Mouse (Mus musculus) intestine, postnatal 0 days (tissue): ENCODE data around the gene Cacybp. TPM values are rescaled to one million over a fixed set of nuclear protein-coding genes. Genes with fewer than 3 reads are reported as not detected.

Experiments used
- ATAC-seq: fragments of 200-750 bp; cut with Nextera tagmentation; 2 replicates; pipeline ENCODE4 v1.8.0; 2017; ENCODE audit warnings: mild to moderate bottlenecking, moderate TSS enrichment, moderate library complexity
- H3K27ac ChIP-seq: fragments of 300-500 bp; sonication (generic); 2 replicates; pipeline ENCODE4 v1.5.1; 2014; ENCODE audit warnings: mild to moderate bottlenecking, low read depth, low read length, moderate library complexity
- H3K27me3 ChIP-seq: fragments of 300-500 bp; sonication (generic); replicated peaks from 2 replicates; pipeline ENCODE4 v1.6.1; 2014; ENCODE audit warnings: low read length, mixed read lengths; ENCODE audit not compliant: control insufficient read depth, insufficient read depth
- H3K36me3 ChIP-seq: fragments of 300-500 bp; sonication (generic); 2 replicates; pipeline ENCODE4 v1.6.1; 2014; ENCODE audit warnings: mild to moderate bottlenecking, moderate library complexity; ENCODE audit not compliant: control insufficient read depth, insufficient read depth
- H3K4me1 ChIP-seq: fragments of 300-500 bp; sonication (generic); replicated peaks from 2 replicates; pipeline ENCODE4 v1.6.1; 2014; ENCODE audit warnings: antibody characterized with exemption, low read length, mixed read lengths; ENCODE audit not compliant: control insufficient read depth, insufficient read depth
- H3K4me2 ChIP-seq: fragments of 300-500 bp; sonication (generic); replicated peaks from 2 replicates; pipeline ENCODE4 v1.6.1; 2014; ENCODE audit warnings: low read depth, mild to moderate bottlenecking, moderate library complexity
- H3K4me3 ChIP-seq: fragments of 300-500 bp; sonication (generic); 2 replicates; pipeline ENCODE4 v1.5.1; 2014; ENCODE audit warnings: low read depth, low read length
- H3K9ac ChIP-seq: fragments of 300-500 bp; sonication (generic); 2 replicates; pipeline ENCODE4 v1.6.1; 2014; ENCODE audit warnings: mild to moderate bottlenecking, low read depth, low read length
- H3K9me3 ChIP-seq: fragments of 300-500 bp; sonication (generic); 2 replicates; pipeline ENCODE4 v1.6.1; 2016; ENCODE audit warnings: mixed run types; ENCODE audit not compliant: control insufficient read depth
- CTCF ChIP-seq: sonication (generic); IDR thresholded peaks from 2 replicates; pipeline ENCODE4 v1.5.1; 2016; ENCODE audit warnings: low read depth, mild to moderate bottlenecking, control low read depth, antibody characterized with exemption, moderate library complexity
- WGBS: fragments of 180-500 bp; shearing (Covaris S2); extraction: QIAGEN DNeasy Blood & Tissue Kit; methylation state at CpG from one replicate; pipeline ENCODE4 v1.1.7; 2014; 5-methylcytosine and 5-hydroxymethylcytosine counted together
- polyA plus RNA-seq: library from polyadenylated mRNA; unstranded; fragments of >200 nt; fragmentation: Nextera tagmentation; extraction: Ambion mirVana; gene quantifications from 2 replicates; pipeline ENCODE4 v1.2.1, GENCODE M21; 2015

Cacybp gene
- polyA plus RNA-seq, 1 experiment from 2014 or later, result 104 TPM

- 90% methylated on average over 2 of the region's 2 CpGs for WGBS
- TF ChIP-seq CTCF, result no peak
These were observed 27.4 kb upstream of the Cacybp start for GRCm38 (mm10) chr1:160240091-160240490.

GRCm38 (mm10) chr1:160238852-160239443, 26.3 kb upstream of the Cacybp start:
- 0 out of 2 replicates have a peak, but pooled peaks cover 4% of the 10 kb centered on the region for H3K36me3 ChIP-seq
- H3K4me3 ChIP-seq, result no peak overlapping the region
- H3K27ac ChIP-seq, result no peak overlapping the region
- no peak overlapping the region for H3K9ac ChIP-seq
- H3K4me2 ChIP-seq, result no peak overlapping the region
- WGBS, result 96% methylated on average over 1 of the region's 1 CpGs
- ATAC-seq, result no peak
- TF ChIP-seq CTCF, result peak; percentile 15; the same call in 1 of the 2 replicates
- H3K27me3 ChIP-seq, result no peaks in the 10 kb centered on the region
- no peaks in the 10 kb centered on the region for H3K9me3 ChIP-seq
- H3K4me1 ChIP-seq, result no peaks in the 10 kb centered on the region

More at GRCm38 (mm10) chr1:160240091-160240490, 27.4 kb upstream of the Cacybp start:
- H3K4me3 ChIP-seq, result no peak overlapping the region
- H3K27me3 ChIP-seq, result no peaks in the 10 kb centered on the region
- no peak overlapping the region for H3K9ac ChIP-seq
- H3K9me3 ChIP-seq, result no peaks in the 10 kb centered on the region
- no peaks in the 10 kb centered on the region for H3K4me1 ChIP-seq
- 0 out of 2 replicates have a peak, but pooled peaks cover 4% of the 10 kb centered on the region for H3K36me3 ChIP-seq
- no peak overlapping the region for H3K4me2 ChIP-seq
- no peak overlapping the region for H3K27ac ChIP-seq
- no peak for ATAC-seq

- H3K27ac ChIP-seq, result no peak overlapping the region
- 0 out of 2 replicates have a peak, but pooled peaks cover 3% of the 10 kb centered on the region for H3K4me1 ChIP-seq
- WGBS, result 91% methylated on average over 2 of the region's 2 CpGs
- no peak overlapping the region for H3K4me3 ChIP-seq
- ATAC-seq, result no peak
- no peak for TF ChIP-seq CTCF
- H3K9me3 ChIP-seq, result no peaks in the 10 kb centered on the region
- no peak overlapping the region for H3K9ac ChIP-seq
- H3K27me3 ChIP-seq, result no peaks in the 10 kb centered on the region
- H3K36me3 ChIP-seq, result 0 out of 2 replicates have a peak, but pooled peaks cover 4% of the 10 kb centered on the region
- no peak overlapping the region for H3K4me2 ChIP-seq
These were observed 25.3 kb upstream of the Cacybp start for GRCm38 (mm10) chr1:160237981-160238380.

GRCm38 (mm10) chr1:160233921-160234320, 21.2 kb upstream of the Cacybp start:
- no peak for ATAC-seq
- no peaks in the 10 kb centered on the region for H3K9me3 ChIP-seq
- 0 out of 2 replicates have a peak, but pooled peaks cover 3% of the 10 kb centered on the region for H3K4me1 ChIP-seq
- H3K36me3 ChIP-seq, result 0 out of 2 replicates have a peak, but pooled peaks cover 4% of the 10 kb centered on the region
- no peak for TF ChIP-seq CTCF
- H3K9ac ChIP-seq, result no peak overlapping the region
- no peak overlapping the region for H3K4me3 ChIP-seq
- no peaks in the 10 kb centered on the region for H3K27me3 ChIP-seq
- no peak overlapping the region for H3K4me2 ChIP-seq
- H3K27ac ChIP-seq, result no peak overlapping the region

- 97% methylated on average over 3 of the region's 3 CpGs for WGBS
- H3K9ac ChIP-seq, result no peak overlapping the region
- H3K4me3 ChIP-seq, result no peak overlapping the region
- H3K9me3 ChIP-seq, result no peaks in the 10 kb centered on the region
- no peak overlapping the region for H3K4me2 ChIP-seq
- no peak for ATAC-seq
- TF ChIP-seq CTCF, result no peak
- 0 out of 2 replicates have a peak, but pooled peaks cover 3% of the 10 kb centered on the region for H3K4me1 ChIP-seq
- no peaks in the 10 kb centered on the region for H3K36me3 ChIP-seq
- no peak overlapping the region for H3K27ac ChIP-seq
- H3K27me3 ChIP-seq, result no peaks in the 10 kb centered on the region
These were observed 19.4 kb upstream of the Cacybp start for GRCm38 (mm10) chr1:160232113-160232512.

GRCm38 (mm10) chr1:160231013-160231412, 18.3 kb upstream of the Cacybp start:
- H3K36me3 ChIP-seq, result no peaks in the 10 kb centered on the region; the same call in 1 of the 2 replicates
- no peak overlapping the region for H3K27ac ChIP-seq
- no peak overlapping the region for H3K4me2 ChIP-seq
- H3K4me1 ChIP-seq, result 0 out of 2 replicates have a peak, but pooled peaks cover 3% of the 10 kb centered on the region
- no peaks in the 10 kb centered on the region for H3K9me3 ChIP-seq
- H3K27me3 ChIP-seq, result no peaks in the 10 kb centered on the region
- TF ChIP-seq CTCF, result peak; percentile 66
- ATAC-seq, result no peak
- WGBS, result 33% methylated on average over 4 of the region's 4 CpGs
- H3K4me3 ChIP-seq, result no peak overlapping the region
- no peak overlapping the region for H3K9ac ChIP-seq
